Mouse (Mus musculus) hematopoietic stem cell, adult 5-6 weeks (primary cell): ENCODE data around the gene Smim1. TPM values are rescaled to one million over a fixed set of nuclear protein-coding genes. Genes with fewer than 3 reads are reported as not detected.

Source experiments
- ATAC-seq, 2 experiments: fragments of 125-278 bp in 1 of 2; replicated peaks in 1 of 2; 2 replicates each; pipeline ENCODE4 v1.8.0; 2016 to 2017; ENCODE audit warnings: inconsistent platforms in 2 of 2, mild to moderate bottlenecking in 2 of 2, moderate number of reproducible peaks in 2 of 2, low read depth in 1 of 2, moderate TSS enrichment in 1 of 2; ENCODE audit not compliant: low FRiP score in 2 of 2, poor library complexity in 2 of 2, severe bottlenecking in 2 of 2, insufficient read depth in 1 of 2, low TSS enrichment in 1 of 2
- total RNA-seq: library from RNA; stranded (forward); fragments of 172-1452, 232-1000 nt; gene quantifications from 2 replicates; pipeline ENCODE4 v1.2.3, GENCODE M21; 2017

Smim1 gene
- total RNA-seq: 0.94 and 1.4 TPM in 2 replicates

DNA sequence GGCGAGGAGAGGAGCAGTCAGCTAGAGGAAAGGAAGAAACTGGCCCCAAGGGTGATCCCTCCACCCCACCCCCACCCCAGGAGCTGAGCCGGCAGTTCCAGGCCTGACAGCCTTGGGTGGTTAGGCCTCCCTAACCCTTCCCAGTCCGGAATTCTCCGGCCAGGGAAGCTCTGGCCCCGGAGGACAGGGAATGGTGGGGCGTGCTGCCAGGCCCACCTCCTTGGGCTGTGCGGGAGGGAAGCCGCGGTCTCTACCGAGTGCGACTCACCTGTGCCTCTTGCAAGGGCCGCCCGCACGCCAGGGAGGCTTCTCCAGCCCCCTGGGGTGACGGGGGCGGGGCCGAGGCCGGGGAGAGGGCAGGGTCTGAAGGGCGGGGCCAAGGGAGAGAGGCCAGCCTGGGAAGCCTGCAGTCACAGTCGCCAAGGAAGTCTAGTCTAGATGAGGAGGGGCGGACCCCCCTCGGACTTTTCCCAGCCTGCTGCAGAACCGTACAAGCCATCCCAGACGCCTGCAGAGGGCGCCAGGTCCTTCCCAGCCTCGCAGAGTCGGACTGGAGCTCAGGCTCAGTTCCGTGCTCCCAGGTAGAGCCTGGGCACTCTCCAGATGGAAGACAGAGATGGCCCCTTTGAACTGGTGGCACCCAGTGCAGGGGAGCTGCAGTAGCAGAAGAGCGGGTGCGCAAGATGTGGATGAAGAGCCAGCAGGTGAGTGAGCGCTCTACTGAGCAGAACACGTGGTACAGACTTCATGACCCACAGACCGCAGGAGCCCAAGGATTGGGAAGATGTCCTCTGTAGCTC lies at the start of gene Smim1:
Gene Smim1, minus strand, starts transcription at position 590 of the 800 bp plus-strand sequence.
- peak; percentile 23 to 47; a peak in 3 of 4 replicates for ATAC-seq

DNA sequence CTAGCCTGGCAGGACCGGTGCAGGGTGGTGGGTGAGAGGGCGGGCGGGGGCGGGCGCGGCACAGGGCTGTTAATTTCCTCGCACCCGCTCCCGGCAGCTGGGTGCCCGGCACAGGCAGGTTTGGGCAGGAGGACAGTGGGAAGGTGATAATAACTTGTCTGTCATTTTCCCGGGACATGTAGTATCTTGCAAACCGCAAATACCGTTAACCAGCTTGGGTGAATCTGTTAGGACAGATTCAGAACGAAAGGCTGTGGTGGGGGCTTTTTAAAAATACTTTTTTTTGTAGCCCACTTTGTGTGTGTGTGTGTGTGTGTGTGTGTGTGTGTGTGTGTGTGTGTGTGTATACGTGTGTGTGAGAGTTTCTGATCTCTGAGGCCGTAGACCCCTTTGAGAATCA lies 45.9 kb upstream of the Smim1 start:
- no peak for ATAC-seq

DNA sequence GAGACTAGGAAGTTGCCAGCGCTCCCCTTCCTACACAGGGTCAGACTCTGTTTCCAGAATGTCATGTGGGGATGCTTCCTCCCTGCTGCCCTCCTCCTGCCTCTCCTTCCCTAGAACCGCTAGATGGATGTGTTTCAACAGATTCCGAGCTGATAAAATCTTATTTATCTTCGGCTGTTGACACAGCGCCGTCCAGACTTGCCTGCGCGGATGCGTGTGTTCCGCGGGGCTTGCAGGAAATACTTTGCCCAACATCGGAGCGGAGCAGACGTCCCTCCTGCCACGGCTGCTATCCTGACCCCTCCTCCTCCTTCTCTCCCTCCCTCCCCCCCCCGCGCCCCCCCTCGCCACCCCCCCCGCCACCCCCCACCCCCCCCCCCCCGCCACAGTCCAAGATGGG lies 45.5 kb upstream of the Smim1 start:
- ATAC-seq: no peak

DNA sequence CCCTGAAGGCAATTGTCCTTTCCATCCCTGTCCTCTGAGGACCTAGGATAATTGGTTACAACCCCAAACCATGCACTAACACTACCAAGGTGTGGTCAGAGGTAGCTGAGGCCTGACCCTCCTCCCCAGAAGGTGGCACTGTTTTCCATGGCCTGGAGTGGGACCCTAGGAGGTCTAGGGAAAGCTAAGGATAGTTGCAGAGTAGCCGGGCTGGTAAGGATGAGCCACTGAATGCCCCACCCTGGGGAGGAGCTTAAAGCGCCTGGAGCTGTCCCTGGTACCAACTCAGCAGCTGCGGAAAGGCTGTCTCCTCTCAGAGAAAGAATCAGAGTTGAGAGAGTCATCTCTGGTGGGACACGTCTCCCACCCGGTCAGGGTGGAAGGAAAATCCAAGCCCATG lies 44.9 kb upstream of the Smim1 start:
- ATAC-seq: peak in 1 of 2 experiments; percentile 46; a peak in 1 of 4 replicates

DNA sequence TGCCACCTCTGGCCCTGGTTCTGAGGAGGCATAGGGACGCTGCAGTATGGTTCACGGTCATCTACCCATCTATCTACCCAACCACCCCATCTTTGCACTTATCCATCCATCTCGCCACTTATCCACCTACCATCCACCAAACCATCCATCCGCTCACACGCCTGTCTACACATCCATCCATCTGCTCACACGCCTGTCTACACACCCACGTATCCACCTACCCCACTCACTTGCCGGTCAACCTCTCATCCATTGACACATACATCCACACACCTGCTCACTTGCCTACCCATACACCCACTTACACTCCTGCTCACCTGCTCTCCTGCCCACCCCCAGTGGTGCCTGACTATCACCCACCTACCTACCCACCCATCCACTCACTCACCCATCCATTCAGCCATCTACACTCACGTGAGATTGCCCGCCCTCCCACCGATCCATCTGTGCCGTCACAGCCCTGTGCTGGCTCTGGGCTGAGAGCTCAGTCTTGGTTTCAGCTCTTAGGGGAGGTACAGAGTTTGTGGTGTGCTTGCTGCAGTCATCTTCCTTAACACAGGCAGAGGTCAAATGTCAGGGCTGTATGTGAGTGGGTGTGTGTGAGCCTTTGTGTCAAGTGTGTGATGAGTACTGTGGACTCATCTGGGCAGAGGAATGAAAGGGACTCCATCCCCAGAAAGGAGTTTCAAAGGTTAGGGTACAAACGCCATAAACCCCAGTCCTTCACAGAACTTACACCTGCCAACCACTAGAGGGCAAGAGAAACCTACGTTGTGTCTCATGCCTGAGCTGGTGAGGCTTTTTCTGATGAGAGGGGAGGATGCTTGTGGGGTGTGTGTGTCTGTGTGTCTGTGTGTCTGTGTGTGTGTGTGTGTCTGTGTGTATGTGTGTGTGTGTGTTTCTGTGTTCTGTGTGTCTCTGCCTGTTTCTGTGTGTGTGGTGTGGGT lies 39.1 kb upstream of the Smim1 start:
- ATAC-seq: peak; percentile 61 to 75; a peak in 3 of 4 replicates

DNA sequence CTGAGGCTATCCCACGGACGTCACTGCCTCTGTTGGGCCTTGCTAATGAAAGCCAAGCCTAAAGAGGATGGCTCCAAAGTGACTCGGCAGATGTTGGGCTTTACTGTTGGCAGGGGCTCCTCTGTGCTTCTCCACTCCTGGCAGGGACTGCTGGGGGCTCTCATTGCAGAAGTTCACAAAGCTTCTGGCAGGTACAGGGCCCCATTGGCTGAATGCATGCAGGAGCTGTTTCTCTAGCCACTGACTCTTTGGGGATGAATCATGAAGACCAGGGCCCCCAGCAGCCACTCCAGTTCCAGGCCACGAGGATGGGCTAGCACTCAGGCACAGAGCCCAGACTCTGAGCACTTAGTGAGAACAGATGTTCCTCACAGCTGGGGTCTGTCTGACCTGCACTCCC lies 31.7 kb upstream of the Smim1 start:
- no peak for ATAC-seq

DNA sequence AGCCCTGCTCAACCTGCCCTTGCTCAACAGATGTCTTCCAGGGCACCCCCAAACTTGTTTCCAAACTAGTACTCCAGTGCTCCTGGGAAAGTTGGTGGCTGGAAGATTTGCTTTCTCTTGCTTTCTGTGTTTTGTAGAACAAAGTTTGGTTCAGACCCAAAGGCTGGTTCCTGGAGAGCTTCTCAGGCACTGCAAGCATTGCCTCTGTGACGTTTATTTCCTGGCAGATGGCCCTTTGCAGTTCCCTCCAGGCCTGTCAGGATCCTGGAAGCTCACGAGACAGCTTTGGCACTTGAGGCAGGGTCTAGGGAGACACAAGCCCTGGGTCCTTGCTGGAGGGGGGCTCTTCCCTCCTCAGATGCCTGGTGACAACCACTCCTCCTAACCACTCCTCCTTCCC lies 30.6 kb upstream of the Smim1 start:
- ATAC-seq: no peak

DNA sequence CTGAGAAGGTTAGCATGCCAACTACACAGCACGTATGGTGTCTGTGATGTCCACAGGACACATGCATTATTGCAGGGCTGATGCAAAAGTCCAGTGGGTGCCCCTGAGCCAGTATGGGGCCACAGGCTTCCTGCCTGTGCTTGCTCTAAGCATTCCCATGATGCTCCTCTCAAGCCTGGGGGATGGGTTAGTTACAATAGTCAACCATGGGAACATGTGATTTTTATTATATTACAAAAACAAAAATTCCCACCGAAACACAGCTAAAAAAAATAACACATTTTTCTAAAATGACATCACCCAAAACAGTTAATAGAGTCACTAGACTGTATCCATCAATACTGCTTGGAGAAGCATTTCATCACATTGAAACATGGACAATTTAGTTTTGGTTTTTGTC lies 30.0 kb upstream of the Smim1 start:
- ATAC-seq: no peak

DNA sequence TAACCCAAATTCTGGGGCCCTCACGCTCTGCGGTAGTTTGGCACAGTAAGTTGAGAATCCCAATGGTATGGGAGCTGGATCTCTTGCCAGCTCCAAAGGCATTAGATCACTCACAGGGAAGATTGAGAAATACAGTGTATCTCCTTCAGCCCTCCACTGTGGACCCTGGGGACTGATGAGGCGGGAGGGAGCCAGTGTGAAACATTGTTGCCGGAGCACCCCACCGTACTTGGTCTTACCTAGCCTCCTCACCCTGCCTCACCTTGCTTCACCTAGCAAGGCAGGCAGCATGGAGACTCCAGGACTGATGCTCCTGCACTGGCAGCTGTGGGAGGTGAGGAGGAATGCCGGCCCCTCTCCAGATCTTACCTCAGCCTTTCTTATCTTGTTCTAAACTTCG lies 29.5 kb upstream of the Smim1 start:
- ATAC-seq: no peak

DNA sequence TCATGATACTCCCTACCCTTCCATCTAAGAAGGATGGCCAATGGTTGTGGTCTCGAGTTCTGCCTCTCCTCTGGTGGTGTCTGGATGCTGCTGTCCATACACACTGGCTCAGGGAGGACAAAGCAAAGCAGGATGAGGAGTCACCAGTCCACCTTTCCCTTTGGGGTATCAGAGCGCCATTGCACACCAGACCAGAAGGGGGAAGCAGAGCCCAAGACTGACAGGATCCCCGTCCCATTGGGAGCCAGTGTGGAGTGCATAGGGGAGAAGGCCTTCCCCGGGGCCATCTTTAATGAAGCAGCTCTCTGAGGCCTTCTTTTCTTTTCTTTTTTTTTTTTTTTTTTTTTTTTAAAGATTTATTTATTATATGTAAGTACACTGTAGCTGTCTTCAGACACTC lies 27.0 kb upstream of the Smim1 start:
- no peak for ATAC-seq

DNA sequence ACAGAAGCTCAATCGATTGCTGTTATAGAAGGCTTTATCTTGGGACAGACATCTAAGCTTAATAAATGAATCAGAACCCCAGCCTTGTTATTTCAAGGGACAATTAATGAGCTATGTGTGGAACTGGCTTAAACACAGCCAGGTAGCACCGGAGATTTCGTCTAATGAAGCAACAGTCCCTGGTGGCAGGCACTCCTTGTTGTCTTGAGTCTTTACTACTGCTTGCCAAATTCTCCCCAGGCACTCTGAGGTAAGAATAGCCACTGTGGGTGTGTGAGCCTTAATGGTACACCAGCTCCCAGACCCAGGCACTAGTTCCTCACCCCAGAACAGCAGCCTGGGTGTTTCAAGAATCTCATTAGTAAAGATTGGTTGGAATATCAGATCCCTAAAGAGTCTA lies 25.4 kb upstream of the Smim1 start:
- ATAC-seq: no peak

DNA sequence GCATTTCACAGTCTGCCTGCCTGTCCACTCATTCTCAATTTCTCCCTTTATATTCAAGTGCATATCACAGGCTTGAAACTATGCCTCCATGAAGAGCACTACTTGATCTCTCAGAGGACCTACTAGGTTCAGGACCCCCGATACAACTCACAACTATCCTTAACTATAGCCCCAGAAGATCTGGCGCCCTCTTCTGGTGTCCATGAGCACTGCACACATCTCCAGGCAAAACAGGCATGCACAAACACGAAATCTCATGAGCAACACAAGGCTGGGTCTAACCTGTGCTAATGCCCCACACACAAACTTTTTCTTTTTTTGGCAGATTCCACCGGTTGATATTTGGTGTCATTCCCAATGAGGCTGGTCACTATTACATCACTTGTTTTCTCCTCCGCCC lies 19.8 kb upstream of the Smim1 start:
- ATAC-seq: no peak

DNA sequence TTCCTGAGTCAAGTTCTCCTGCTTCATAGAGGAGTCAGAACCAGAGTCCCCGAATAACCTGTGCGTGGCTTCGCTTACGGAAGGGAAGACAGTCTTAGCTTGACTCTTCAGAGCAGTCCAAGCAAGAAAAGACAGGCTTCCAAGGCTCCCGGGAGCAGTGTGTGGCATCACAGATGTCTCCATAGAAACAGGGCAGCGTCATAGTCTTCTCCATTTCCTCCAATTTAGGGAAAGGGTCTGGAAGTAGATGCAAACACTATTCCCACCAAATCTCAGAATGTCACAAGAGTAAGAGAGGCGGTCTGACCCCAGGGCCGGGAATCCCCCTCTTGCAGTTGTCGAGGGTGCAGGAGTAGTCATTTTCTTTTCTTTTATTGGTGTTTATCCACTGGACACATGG lies 16.5 kb upstream of the Smim1 start, which contains the start of gene Ccdc27:
Gene Ccdc27, minus strand, starts transcription at position 101 of the 400 bp plus-strand sequence.
- no peak for ATAC-seq

DNA sequence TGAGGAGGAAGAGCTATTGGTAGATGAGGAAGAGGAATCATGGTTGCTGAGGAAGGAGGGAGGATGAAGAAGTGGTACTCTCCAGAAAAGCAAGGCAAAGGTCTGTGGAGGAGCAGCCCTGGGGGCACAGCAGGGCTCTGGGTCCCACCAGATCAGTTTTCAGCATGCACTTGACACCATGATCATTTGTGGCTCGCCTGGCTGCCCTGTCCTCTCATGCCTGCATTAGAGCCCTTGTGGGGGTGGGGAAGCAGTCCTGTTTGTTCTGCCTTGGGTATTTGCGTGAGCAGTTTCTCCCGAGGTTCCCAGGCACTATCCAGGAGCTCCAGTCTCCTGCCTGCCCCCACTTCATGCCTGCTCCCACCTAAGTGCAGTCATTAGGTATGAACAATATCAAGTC lies 11.1 kb upstream of the Smim1 start:
- no peak for ATAC-seq

DNA sequence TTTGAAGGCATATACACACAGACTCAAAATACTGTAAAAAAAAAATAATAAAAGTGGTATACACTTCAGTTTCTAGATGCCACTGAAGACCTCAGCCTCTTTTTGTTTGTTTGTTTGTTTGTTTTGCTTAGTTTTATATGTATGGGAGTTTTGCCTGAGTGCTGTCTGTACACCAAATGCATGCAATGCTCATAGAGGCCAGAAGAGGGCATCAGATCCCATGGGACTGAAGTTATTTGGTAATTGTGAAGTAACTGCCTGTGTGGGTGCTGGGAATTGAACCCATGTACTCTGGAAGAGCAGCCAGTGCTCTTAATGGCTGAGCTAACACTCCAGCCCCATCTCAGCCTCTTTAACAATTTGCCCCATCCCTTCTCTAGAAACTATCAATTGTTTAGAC lies 2.6 kb upstream of the Smim1 start:
- no peak for ATAC-seq

DNA sequence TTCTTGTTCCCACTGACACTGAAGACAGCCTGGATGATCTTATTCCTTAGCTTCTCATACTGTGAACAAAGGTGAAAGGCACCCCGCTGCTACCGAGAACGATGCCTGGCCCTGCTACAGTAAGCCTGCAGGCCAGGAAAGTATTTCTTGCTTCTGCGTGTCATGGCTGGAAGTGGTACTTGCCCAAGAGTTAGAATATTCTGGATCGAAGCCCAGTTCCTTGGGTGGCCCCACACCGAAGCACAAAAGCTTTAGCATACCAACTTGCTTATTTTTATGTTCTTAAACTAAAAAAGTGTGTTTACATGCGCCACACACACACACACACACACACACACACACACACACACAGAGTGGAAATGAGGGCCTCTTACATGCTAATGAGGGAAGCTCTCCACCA lies 2.0 kb upstream of the Smim1 start:
- ATAC-seq: no peak

DNA sequence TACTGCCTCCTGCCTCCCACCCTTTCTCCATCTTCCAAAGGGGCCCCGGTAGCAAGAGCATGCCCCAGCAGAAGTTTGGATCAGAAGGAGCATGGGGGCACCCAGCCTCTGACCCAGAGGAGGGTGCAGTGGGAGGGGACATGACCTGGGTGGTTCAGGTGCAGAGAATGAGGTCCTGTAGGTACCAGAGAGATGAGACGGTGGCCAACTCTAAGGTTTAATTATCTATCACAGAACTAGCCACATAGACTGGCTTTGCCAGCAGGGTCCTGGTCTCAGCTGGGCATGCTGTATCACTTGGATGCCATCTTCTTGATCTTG lies 371 bp upstream of the Smim1 start:
- no peak for ATAC-seq

DNA sequence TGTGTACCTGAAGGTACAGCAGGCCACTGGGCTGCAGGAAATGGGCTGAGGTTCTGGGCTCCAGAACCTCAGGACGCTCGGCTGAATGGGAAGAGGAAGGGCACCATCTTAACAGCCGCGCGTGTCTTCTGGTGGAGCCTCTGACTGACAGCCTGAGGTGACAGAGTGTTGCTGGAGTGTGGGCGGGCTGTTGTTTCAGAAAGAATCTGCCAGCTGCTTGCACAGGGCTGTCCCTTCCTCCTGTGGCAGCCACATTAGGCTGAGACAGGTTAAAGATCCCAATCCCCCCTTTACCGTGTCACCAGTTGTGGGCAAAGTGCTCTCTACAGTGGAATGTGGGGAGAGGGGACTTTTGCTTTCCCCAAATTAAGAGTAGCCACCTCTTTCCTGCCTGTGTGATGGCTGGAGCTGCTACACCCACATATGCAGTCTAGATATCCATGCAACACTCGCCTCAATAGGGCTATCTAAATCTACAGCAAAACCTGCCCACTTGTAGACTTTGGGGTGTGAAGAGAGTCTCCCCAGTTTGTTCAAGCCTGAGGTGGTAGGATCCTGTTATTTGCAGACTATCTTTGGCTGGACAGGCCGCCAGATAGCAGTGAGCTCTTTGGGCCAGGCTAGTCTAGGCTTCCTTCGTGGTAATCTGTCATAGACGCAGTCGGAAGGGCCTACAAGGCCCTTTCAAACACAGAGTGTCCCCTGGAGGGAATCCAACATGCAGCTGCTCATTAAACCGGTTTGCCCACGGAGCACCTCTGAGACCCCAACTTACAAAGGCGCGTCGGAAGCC lies 1.1 kb downstream of the Smim1 start:
- no peak for ATAC-seq
